Mouse (Mus musculus): Measurements from ENCODE around the gene Skp1a. TPM values are rescaled to one million over a fixed set of nuclear protein-coding genes. Genes with fewer than 3 reads are reported as not detected.

Skp1a gene
- total RNA-seq, 2 experiments from 2014 or later: 225 to 227 TPM

Other genes with a start within 250 kb of the Skp1a start
- 100 to 1,000 TPM; 229 to 232 TPM for gene Ube2b, start 231.2 kb upstream of the Skp1a start, total RNA-seq (2021)
- 1 to 10 TPM; 5.4 to 7.3 TPM for gene Cdkl3, start 227.8 kb upstream of the Skp1a start, total RNA-seq (2021)
- gene Ppp2ca, start 133.3 kb upstream of the Skp1a start, total RNA-seq (2021): 10 to 100 TPM; 55.4 to 60.4 TPM
- not detected for gene Olfr1373, start 86.5 kb upstream of the Skp1a start, total RNA-seq (2021)
- gene Olfr1371, start 18.0 kb upstream of the Skp1a start, total RNA-seq (2021): not detected
- 10 to 100 TPM in 1 of 2 experiments, 1 to 10 TPM in 1; 3.2 to 45.5 TPM for gene Tcf7, start 51.0 kb downstream of the Skp1a start, total RNA-seq (2021)
- 100 to 1,000 TPM; 926 to 937 TPM for gene Vdac1, start 128.9 kb downstream of the Skp1a start, total RNA-seq (2021)
- gene 9530068E07Rik, start 164.4 kb downstream of the Skp1a start, total RNA-seq (2021): 10 to 100 TPM; 87.6 to 89.3 TPM

Data from heart, postnatal 14 days (tissue).